10 mouse cellular contexts compared by ENCODE assay signal in genomic region chr4:100596630-100597029, GRCm38 (mm10).
DNase-seq lines count a peak whose midpoint lies in the region; ATAC-seq lines count a peak whose summit lies in the region.
"Had no signal": no experiment of that assay in that cellular context is flagged by ENCODE, and none has a peak within 500 bp of the region (broad histone marks: within the 10 kb centered on the region; RNA-seq: fewer than 3 reads in every experiment).

No protein-coding gene starts in this region.

- H3K4me1 ChIP-seq in midbrain, embryonic 14.5 days (ENCODE audit: control insufficient read depth, insufficient read depth, low read length): peaks cover 9% of the 10 kb centered on the region; the same call in 1 of the 2 replicates
- H3K4me1 ChIP-seq in midbrain, embryonic 11.5 days (ENCODE audit: control insufficient read depth, insufficient read depth, low read length): no peaks in the 10 kb centered on the region
- H3K4me1 ChIP-seq in forebrain, embryonic 16.5 days (replicated peaks; ENCODE audit: control insufficient read depth, insufficient read depth, low read length): peaks cover 6% of the 10 kb centered on the region
- peaks cover 18% of the 10 kb centered on the region for H3K4me1 ChIP-seq in midbrain, embryonic 15.5 days

- intact Hi-C loops in gastrocnemius, postnatal 14 days (cut with DNase I; ENCODE audit: low total_unique reads): no loop called here

- ATAC-seq in midbrain, embryonic 14.5 days (ENCODE audit: low FRiP score, low TSS enrichment): peak; percentile 78
- ATAC-seq in midbrain, embryonic 11.5 days (ENCODE audit: low FRiP score): no peak
- peak; percentile 78 for ATAC-seq in forebrain, embryonic 16.5 days
- ATAC-seq in midbrain, embryonic 15.5 days (replicated peaks): peak; percentile 71; the same call in 1 of the 2 replicates
- no peak for ATAC-seq in megakaryocyte-erythroid progenitor cell, adult 5-6 weeks (replicated peaks; ENCODE audit: low FRiP score, low TSS enrichment, poor library complexity, severe bottlenecking)

- H3K36me3 ChIP-seq in midbrain, embryonic 14.5 days (ENCODE audit: control insufficient read depth, insufficient read depth, low read length): no peaks in the 10 kb centered on the region
- no peaks in the 10 kb centered on the region for H3K36me3 ChIP-seq in midbrain, embryonic 11.5 days (ENCODE audit: control insufficient read depth, insufficient read depth, low read length)
- no peaks in the 10 kb centered on the region for H3K36me3 ChIP-seq in forebrain, embryonic 16.5 days (ENCODE audit: control insufficient read depth, insufficient read depth)
- H3K36me3 ChIP-seq in midbrain, embryonic 15.5 days (replicated peaks): no peaks in the 10 kb centered on the region
- H3K36me3 ChIP-seq: G1E had no signal

- H3K9me3 ChIP-seq in midbrain, embryonic 14.5 days (ENCODE audit: control insufficient read depth, low read length): no peaks in the 10 kb centered on the region
- no peaks in the 10 kb centered on the region for H3K9me3 ChIP-seq in midbrain, embryonic 11.5 days (ENCODE audit: control insufficient read depth, low read length)
- no peaks in the 10 kb centered on the region for H3K9me3 ChIP-seq in forebrain, embryonic 16.5 days (ENCODE audit: control insufficient read depth, low read length)
- no peaks in the 10 kb centered on the region for H3K9me3 ChIP-seq in midbrain, embryonic 15.5 days

- H3K27me3 ChIP-seq in midbrain, embryonic 14.5 days (ENCODE audit: control insufficient read depth, insufficient read depth, low read length): no peaks in the 10 kb centered on the region
- H3K27me3 ChIP-seq in midbrain, embryonic 11.5 days (ENCODE audit: control insufficient read depth, insufficient read depth, low read length): no peaks in the 10 kb centered on the region
- H3K27me3 ChIP-seq in forebrain, embryonic 16.5 days (replicated peaks; ENCODE audit: control insufficient read depth, insufficient read depth, low read length): no peaks in the 10 kb centered on the region
- H3K27me3 ChIP-seq in midbrain, embryonic 15.5 days (replicated peaks): no peaks in the 10 kb centered on the region

- 57% methylated on average over 5 of the region's 5 CpGs for WGBS in midbrain, embryonic 14.5 days
- WGBS in midbrain, embryonic 11.5 days: 91% methylated on average over 5 of the region's 5 CpGs
- 35% methylated on average over 5 of the region's 5 CpGs for WGBS in forebrain, embryonic 16.5 days
- 42% methylated on average over 5 of the region's 5 CpGs for WGBS in midbrain, embryonic 15.5 days

- no peak overlapping the region for H3K4me3 ChIP-seq in midbrain, embryonic 14.5 days (replicated peaks; ENCODE audit: low read depth, low read length)
- H3K4me3 ChIP-seq in midbrain, embryonic 11.5 days (ENCODE audit: low read depth, low read length): no peak overlapping the region
- no peak overlapping the region for H3K4me3 ChIP-seq in forebrain, embryonic 16.5 days (replicated peaks; ENCODE audit: low read length)
- H3K4me3 ChIP-seq in midbrain, embryonic 15.5 days: no peak overlapping the region

- no peak overlapping the region for H3K9ac ChIP-seq in midbrain, embryonic 14.5 days (replicated peaks; ENCODE audit: low read length)
- H3K9ac ChIP-seq in midbrain, embryonic 11.5 days (ENCODE audit: low read length): no peak overlapping the region
- no peak overlapping the region for H3K9ac ChIP-seq in forebrain, embryonic 16.5 days (replicated peaks; ENCODE audit: low read depth, low read length)
- H3K9ac ChIP-seq in midbrain, embryonic 15.5 days: no peak overlapping the region

- peak; percentile 78 for DNase-seq in midbrain, embryonic 14.5 days
- DNase-seq in midbrain, embryonic 11.5 days (ENCODE audit: low spot score, missing footprints): no peak
- peak; percentile 7 for DNase-seq in cerebellum, adult 9-11 months
- no peak for DNase-seq in spleen, postnatal 14 days (ENCODE audit: low spot score in 2 of 2)
- DNase-seq in gastrocnemius, postnatal 14 days: no peak
- DNase-seq: lung, postnatal 36 days had no signal

- no peak overlapping the region for H3K27ac ChIP-seq in midbrain, embryonic 14.5 days (replicated peaks; ENCODE audit: low read depth, low read length)
- H3K27ac ChIP-seq in midbrain, embryonic 11.5 days (ENCODE audit: low read depth, low read length): no peak overlapping the region
- H3K27ac ChIP-seq in forebrain, embryonic 16.5 days (ENCODE audit: low read length): peak overlapping the region; percentile 26
- H3K27ac ChIP-seq in midbrain, embryonic 15.5 days: peak overlapping the region; percentile 19; the same call in 1 of the 2 replicates

- no peak overlapping the region for H3K4me2 ChIP-seq in midbrain, embryonic 14.5 days (ENCODE audit: low read length)
- H3K4me2 ChIP-seq in midbrain, embryonic 11.5 days: no peak overlapping the region
- no peak overlapping the region; the same call in 1 of the 2 replicates for H3K4me2 ChIP-seq in forebrain, embryonic 16.5 days (ENCODE audit: low read length)
- H3K4me2 ChIP-seq in midbrain, embryonic 15.5 days: no peak overlapping the region

Comparison
In these comparisons a context has a peak if more than half of its experiments do, and no peak if none do; other contexts are left out.
1. ATAC-seq: peak in midbrain, embryonic 14.5 days (single experiment), forebrain, embryonic 16.5 days (single experiment) and midbrain, embryonic 15.5 days (single experiment); none in midbrain, embryonic 11.5 days (single experiment) and megakaryocyte-erythroid progenitor cell, adult 5-6 weeks (single experiment).
2. DNase-seq: peak in midbrain, embryonic 14.5 days (single experiment) and cerebellum, adult 9-11 months (single experiment); none in midbrain, embryonic 11.5 days (single experiment), spleen, postnatal 14 days (0 of 2) and gastrocnemius, postnatal 14 days (single experiment).
3. H3K27ac ChIP-seq: peak in forebrain, embryonic 16.5 days (single experiment) and midbrain, embryonic 15.5 days (single experiment); none in midbrain, embryonic 14.5 days (single experiment) and midbrain, embryonic 11.5 days (single experiment).